Mouse (Mus musculus): Measurements from ENCODE around the gene Hikeshi. TPM values are rescaled to one million over a fixed set of nuclear protein-coding genes. Genes with fewer than 3 reads are reported as not detected.

Hikeshi gene
- polyA plus RNA-seq, 2 experiments: 26.7 to 62.1 TPM

GRCm38 (mm10) chr7:89916711-89917110 lies 24.3 kb downstream of the Hikeshi start:
- H3K27me3 ChIP-seq (ENCODE audit: control insufficient read depth, insufficient read depth, low read length): no peaks in the 10 kb centered on the region
- no peak overlapping the region for H3K27ac ChIP-seq
- 87% methylated on average over 5 of the region's 5 CpGs for WGBS (ENCODE audit: insufficient replicate concordance)
- H3K9me3 ChIP-seq (ENCODE audit: control insufficient read depth, low read length): no peaks in the 10 kb centered on the region
- ATAC-seq (ENCODE audit: insufficient read depth) (no peak), DNase-seq (ENCODE audit: low read depth in 3 of 3, low spot score in 3 of 3) (no peak)
- H3K36me3 ChIP-seq (replicated peaks; ENCODE audit: control insufficient read depth, insufficient read depth, low read depth): no peaks in the 10 kb centered on the region; the same call in 1 of the 2 replicates
- TF ChIP-seq CTCF (IDR thresholded peaks at IDR 0.05; ENCODE audit: low read depth): no peak
- TF ChIP-seq EP300 (IDR thresholded peaks at IDR 0.05; ENCODE audit: low read depth): no peak
- no peak overlapping the region for H3K4me3 ChIP-seq (ENCODE audit: insufficient read depth in 1 of 2, low read depth in 2 of 2, low read length in 2 of 2)
- H3K4me1 ChIP-seq (replicated peaks; ENCODE audit: control insufficient read depth in 2 of 2, insufficient read depth in 2 of 2, low read length in 1 of 2): no peaks in the 10 kb centered on the region
- no peak overlapping the region for H3K9ac ChIP-seq (replicated peaks)
- no peak overlapping the region for H3K4me2 ChIP-seq (ENCODE audit: low read depth)

- no peak for ATAC-seq (ENCODE audit: insufficient read depth)
Measured at GRCm38 (mm10) chr7:89913432-89914158, 27.4 kb downstream of the Hikeshi start.

GRCm38 (mm10) chr7:89912356-89912755 lies 28.6 kb downstream of the Hikeshi start:
- no peak overlapping the region for H3K4me2 ChIP-seq (ENCODE audit: low read depth)
- no peaks in the 10 kb centered on the region for H3K9me3 ChIP-seq (ENCODE audit: control insufficient read depth, low read length)
- H3K36me3 ChIP-seq (replicated peaks; ENCODE audit: control insufficient read depth, insufficient read depth, low read depth): no peaks in the 10 kb centered on the region
- TF ChIP-seq CTCF (IDR thresholded peaks at IDR 0.05; ENCODE audit: low read depth): no peak
- TF ChIP-seq EP300 (IDR thresholded peaks at IDR 0.05; ENCODE audit: low read depth): no peak
- no peaks in the 10 kb centered on the region for H3K4me1 ChIP-seq (replicated peaks; ENCODE audit: control insufficient read depth in 2 of 2, insufficient read depth in 2 of 2, low read length in 1 of 2)
- no peak overlapping the region for H3K27ac ChIP-seq
- WGBS (ENCODE audit: insufficient replicate concordance): 62% methylated on average over 3 of the region's 3 CpGs
- no peak for ATAC-seq (ENCODE audit: insufficient read depth)
- H3K4me3 ChIP-seq (ENCODE audit: insufficient read depth in 1 of 2, low read depth in 2 of 2, low read length in 2 of 2): no peak overlapping the region
- no peaks in the 10 kb centered on the region for H3K27me3 ChIP-seq (ENCODE audit: control insufficient read depth, insufficient read depth, low read length)
- H3K9ac ChIP-seq (replicated peaks): no peak overlapping the region
- DNase-seq (ENCODE audit: low read depth in 3 of 3, low spot score in 3 of 3): no peak

More at GRCm38 (mm10) chr7:89913432-89914158, 27.4 kb downstream of the Hikeshi start:
- Histone ChIP-seq H3K4me1 (replicated peaks; ENCODE audit: control insufficient read depth in 2 of 2, insufficient read depth in 2 of 2, low read length in 1 of 2) (no peaks in the 10 kb centered on the region), H3K9me3 (ENCODE audit: control insufficient read depth, low read length) (no peaks in the 10 kb centered on the region), H3K4me2 (ENCODE audit: low read depth) (no peak overlapping the region), H3K4me3 (ENCODE audit: insufficient read depth in 1 of 2, low read depth in 2 of 2, low read length in 2 of 2) (no peak overlapping the region), H3K9ac (replicated peaks) (no peak overlapping the region), H3K27ac (no peak overlapping the region), H3K36me3 (replicated peaks; ENCODE audit: control insufficient read depth, insufficient read depth, low read depth) (no peaks in the 10 kb centered on the region; the same call in 1 of the 2 replicates), H3K27me3 (ENCODE audit: control insufficient read depth, insufficient read depth, low read length) (no peaks in the 10 kb centered on the region)
- 73% methylated on average over 3 of the region's 3 CpGs for WGBS (ENCODE audit: insufficient replicate concordance)
- DNase-seq (ENCODE audit: low read depth in 3 of 3, low spot score in 3 of 3): no peak
- TF ChIP-seq CTCF (IDR thresholded peaks at IDR 0.05; ENCODE audit: low read depth) (no peak), EP300 (IDR thresholded peaks at IDR 0.05; ENCODE audit: low read depth) (no peak)

- Histone ChIP-seq H3K4me3 (ENCODE audit: insufficient read depth in 1 of 2, low read depth in 2 of 2, low read length in 2 of 2) (no peak overlapping the region), H3K9ac (replicated peaks) (no peak overlapping the region), H3K27ac (no peak overlapping the region), H3K36me3 (replicated peaks; ENCODE audit: control insufficient read depth, insufficient read depth, low read depth) (no peaks in the 10 kb centered on the region), H3K4me1 (replicated peaks; ENCODE audit: control insufficient read depth in 2 of 2, insufficient read depth in 2 of 2, low read length in 1 of 2) (peaks cover 0 to 2% of the 10 kb centered on the region in 2 experiments; a peak in 2 of 4 replicates), H3K27me3 (ENCODE audit: control insufficient read depth, insufficient read depth, low read length) (no peaks in the 10 kb centered on the region), H3K4me2 (ENCODE audit: low read depth) (no peak overlapping the region), H3K9me3 (ENCODE audit: control insufficient read depth, low read length) (no peaks in the 10 kb centered on the region)
- DNase-seq (ENCODE audit: low read depth in 3 of 3, low spot score in 3 of 3): no peak
- TF ChIP-seq EP300 (IDR thresholded peaks at IDR 0.05; ENCODE audit: low read depth) (no peak), CTCF (IDR thresholded peaks at IDR 0.05; ENCODE audit: low read depth) (no peak)
- 57% methylated on average over 4 of the region's 4 CpGs for WGBS (ENCODE audit: insufficient replicate concordance)
- no peak for ATAC-seq (ENCODE audit: insufficient read depth)
Measured at GRCm38 (mm10) chr7:89909711-89910110, 31.3 kb downstream of the Hikeshi start.

- Histone ChIP-seq H3K36me3 (replicated peaks; ENCODE audit: control insufficient read depth, insufficient read depth, low read depth) (no peaks in the 10 kb centered on the region), H3K27ac (no peak overlapping the region), H3K27me3 (ENCODE audit: control insufficient read depth, insufficient read depth, low read length) (no peaks in the 10 kb centered on the region), H3K9me3 (ENCODE audit: control insufficient read depth, low read length) (no peaks in the 10 kb centered on the region), H3K4me1 (replicated peaks; ENCODE audit: control insufficient read depth in 2 of 2, insufficient read depth in 2 of 2, low read length in 1 of 2) (peaks cover 0 to 2% of the 10 kb centered on the region in 2 experiments; a peak in 2 of 4 replicates), H3K4me3 (ENCODE audit: insufficient read depth in 1 of 2, low read depth in 2 of 2, low read length in 2 of 2) (no peak overlapping the region), H3K4me2 (ENCODE audit: low read depth) (no peak overlapping the region), H3K9ac (replicated peaks) (no peak overlapping the region)
- no peak for DNase-seq (ENCODE audit: low read depth in 3 of 3, low spot score in 3 of 3)
- TF ChIP-seq EP300 (IDR thresholded peaks at IDR 0.05; ENCODE audit: low read depth) (no peak), CTCF (IDR thresholded peaks at IDR 0.05; ENCODE audit: low read depth) (no peak)
- WGBS (ENCODE audit: insufficient replicate concordance): 68% methylated on average over 20 of the region's 20 CpGs
- ATAC-seq (ENCODE audit: insufficient read depth): no peak
Measured at GRCm38 (mm10) chr7:89908899-89909621, 31.9 kb downstream of the Hikeshi start.
